Mouse (Mus musculus): ENCODE measurements around the gene Gm7942. TPM values are rescaled to one million over a fixed set of nuclear protein-coding genes. Genes with fewer than 3 reads are reported as not detected.
"Not testable (repeated sequence)": the region's sequence is repeated elsewhere in the genome, so short reads cannot be mapped to it uniquely, and the experiment has no call there.

The Gm7942 gene
- not detected in 2 replicates for polyA plus RNA-seq (2011; ENCODE audit: insufficient read depth, insufficient read length, low read depth, missing spikeins)

DNA sequence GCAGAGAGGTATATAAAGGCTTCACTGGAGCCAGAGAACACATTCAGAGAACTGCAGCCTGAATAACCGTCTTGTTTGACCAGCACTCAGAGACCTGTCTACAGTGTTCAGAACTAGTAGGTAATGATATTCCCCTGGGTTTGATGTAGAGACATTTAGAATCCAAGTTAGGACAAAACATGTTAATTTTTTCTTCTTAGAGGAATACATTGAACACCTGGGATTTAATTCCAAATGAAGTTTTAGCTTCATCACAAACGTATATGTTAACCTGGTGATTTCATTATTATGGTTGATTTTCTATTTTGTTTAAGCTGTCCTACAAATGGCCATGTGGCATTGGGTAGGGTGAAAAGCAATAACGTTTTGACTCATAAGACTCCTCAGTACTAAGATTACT, at the start of gene Gm7942:
Gm7942 (plus strand) TSS at position 301 of the 400 bp plus-strand sequence.
- H3K4me1 ChIP-seq (ENCODE audit: control insufficient read depth, insufficient read depth, low read length); H3K27ac ChIP-seq (ENCODE audit: insufficient read depth, low read length); H3K9ac ChIP-seq (ENCODE audit: low read depth, poor library complexity, severe bottlenecking): not testable (repeated sequence)

More for the DNA sequence above, at the start of gene Gm7942:
- not testable (repeated sequence) for H3K27me3 ChIP-seq (ENCODE audit: control insufficient read depth, insufficient read depth, low read length, poor library complexity, severe bottlenecking); H3K9me3 ChIP-seq (replicated peaks; ENCODE audit: control insufficient read depth, insufficient read depth, low read length, poor library complexity, severe bottlenecking); H3K36me3 ChIP-seq (ENCODE audit: control insufficient read depth, insufficient read depth, low read length, poor library complexity, severe bottlenecking); H3K4me3 ChIP-seq (ENCODE audit: low read depth, low read length)

Other genes starting within 250 kb of the Gm7942 start
- not detected in 2 replicates for gene Gm3183, start 241.5 kb upstream of the Gm7942 start, polyA plus RNA-seq (2011; ENCODE audit: insufficient read depth, insufficient read length, low read depth, missing spikeins)
- gene Gm6367, start 118.3 kb upstream of the Gm7942 start, polyA plus RNA-seq (2011; ENCODE audit: insufficient read depth, insufficient read length, low read depth, missing spikeins), result not detected in 2 replicates
- not detected in 2 replicates for gene Gm16513, start 75.7 kb downstream of the Gm7942 start, polyA plus RNA-seq (2011; ENCODE audit: insufficient read depth, insufficient read length, low read depth, missing spikeins)
- gene Gm10424, start 165.8 kb downstream of the Gm7942 start, polyA plus RNA-seq (2011; ENCODE audit: insufficient read depth, insufficient read length, low read depth, missing spikeins), result not detected in 2 replicates
- not detected in 2 replicates for gene Gm3259, start 199.0 kb downstream of the Gm7942 start, polyA plus RNA-seq (2011; ENCODE audit: insufficient read depth, insufficient read length, low read depth, missing spikeins)